Mouse (Mus musculus) kidney, adult 9 months (tissue): ENCODE measurements around the gene Sart3.

ENCODE experiments used
- DNase-seq: peaks from one replicate; pipeline ENCODE4 v3.0.0; 2022

The Sart3 gene

GRCm38 (mm10) chr5:113765641-113766526 lies 6.4 kb downstream of the Sart3 start:
- no peak for DNase-seq

- no peak for DNase-seq
Observed at GRCm38 (mm10) chr5:113764426-113764825, 7.9 kb downstream of the Sart3 start.

- no peak for DNase-seq
Observed at GRCm38 (mm10) chr5:113761585-113761984, 10.7 kb downstream of the Sart3 start.

GRCm38 (mm10) chr5:113755347-113756030 lies 16.8 kb downstream of the Sart3 start:
- no peak for DNase-seq

- no peak for DNase-seq
Observed at GRCm38 (mm10) chr5:113751521-113752157, 20.7 kb downstream of the Sart3 start.

- no peak for DNase-seq
Observed at GRCm38 (mm10) chr5:113748556-113749331, 23.6 kb downstream of the Sart3 start.

- no peak for DNase-seq
Observed at GRCm38 (mm10) chr5:113747629-113748028, 24.7 kb downstream of the Sart3 start.

- no peak for DNase-seq
Observed at GRCm38 (mm10) chr5:113737607-113738237, 34.6 kb downstream of the Sart3 start.

GRCm38 (mm10) chr5:113736522-113737164 lies 35.7 kb downstream of the Sart3 start:
- peak; percentile 21 for DNase-seq

GRCm38 (mm10) chr5:113736113-113736502 lies 36.2 kb downstream of the Sart3 start:
- no peak for DNase-seq

GRCm38 (mm10) chr5:113735345-113736112 lies 36.8 kb downstream of the Sart3 start, which contains the start of gene Ficd:
Gene Ficd, plus strand, starts transcription at chr5:113735803.
- peak; percentile 92 for DNase-seq

GRCm38 (mm10) chr5:113735023-113735344 lies 37.3 kb downstream of the Sart3 start:
- DNase-seq, result no peak

- DNase-seq, result peak; percentile 17
Observed at GRCm38 (mm10) chr5:113734376-113734775, 37.9 kb downstream of the Sart3 start.

- DNase-seq, result peak; percentile 28
Observed at GRCm38 (mm10) chr5:113732182-113732581, 40.1 kb downstream of the Sart3 start.

- DNase-seq, result no peak
Observed at GRCm38 (mm10) chr5:113731174-113731573, 41.1 kb downstream of the Sart3 start.

GRCm38 (mm10) chr5:113730641-113731121 lies 41.6 kb downstream of the Sart3 start:
- DNase-seq, result no peak

- no peak for DNase-seq
Observed at GRCm38 (mm10) chr5:113728691-113729090, 43.6 kb downstream of the Sart3 start.

GRCm38 (mm10) chr5:113728011-113728410 lies 44.3 kb downstream of the Sart3 start:
- no peak for DNase-seq

GRCm38 (mm10) chr5:113727238-113727637 lies 45.1 kb downstream of the Sart3 start:
- no peak for DNase-seq

GRCm38 (mm10) chr5:113726618-113727017 lies 45.7 kb downstream of the Sart3 start:
- DNase-seq, result no peak

GRCm38 (mm10) chr5:113725417-113725816 lies 46.9 kb downstream of the Sart3 start:
- DNase-seq, result no peak
